Comparison of ENCODE assay signal across 7 mouse cellular contexts in the genomic region with DNA sequence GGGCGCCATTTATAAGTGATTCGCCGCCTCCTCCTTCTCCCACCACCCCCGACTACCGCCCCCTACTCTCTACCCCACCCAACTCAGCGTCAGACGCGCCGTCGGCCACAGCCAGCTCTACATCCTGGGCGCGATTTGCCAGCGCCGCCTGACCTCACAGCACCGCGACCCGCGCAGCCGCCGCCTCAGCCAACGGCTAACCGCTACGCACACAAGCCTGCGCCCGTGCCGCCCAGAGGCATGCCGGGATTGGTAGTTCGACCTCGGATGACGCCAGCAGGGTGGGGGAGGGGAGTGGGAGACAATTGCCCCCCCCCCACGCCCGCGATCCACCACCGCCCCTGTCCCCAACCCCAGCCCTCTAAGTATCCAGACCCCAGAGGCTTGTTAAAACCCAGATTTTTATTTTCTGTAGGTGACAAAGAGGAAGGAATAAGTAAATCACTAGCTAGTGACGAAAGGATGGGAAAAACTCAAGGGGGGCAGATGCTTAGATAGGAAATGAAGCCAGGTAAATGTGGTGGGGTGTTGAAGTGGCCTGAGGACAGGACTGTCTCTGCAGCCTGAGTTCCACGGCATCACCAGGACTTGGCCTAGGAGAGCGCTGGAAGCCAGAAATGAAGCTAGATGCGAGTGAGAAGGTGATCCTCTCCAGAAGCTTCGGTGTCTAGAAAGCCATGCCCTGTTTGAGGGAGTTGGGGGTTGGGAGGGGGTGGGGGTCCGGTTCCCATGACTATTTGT. TPM values are rescaled to one million over a fixed set of nuclear protein-coding genes. Genes with fewer than 3 reads are reported as not detected.
A peak's percentile ranks its signal among the peaks of the same experiment; 100 is the strongest.
DNase-seq lines count a peak whose midpoint lies in the region; ATAC-seq lines count a peak whose summit lies in the region.

A gene (minus strand): TSS at position 208 of the 741 bp plus-strand sequence.

- 2% methylated on average over 40 of the region's 40 CpGs for WGBS in embryonic facial prominence, embryonic 10.5 days
- WGBS in limb, embryonic 10.5 days: 2% methylated on average over 40 of the region's 40 CpGs
- WGBS in midbrain, embryonic 13.5 days: 2% methylated on average over 40 of the region's 40 CpGs

- H3K9ac ChIP-seq in midbrain, embryonic 13.5 days (replicated peaks): peak within 1 kb of the TSS; percentile 96

- H3K36me3 ChIP-seq in embryonic facial prominence, embryonic 10.5 days (replicated peaks): 0 out of 2 replicates have a peak, but pooled peaks cover under 1% of the 10 kb centered on the region
- H3K36me3 ChIP-seq in limb, embryonic 10.5 days: peaks cover 5% of the 10 kb centered on the region
- no peaks in the 10 kb centered on the region for H3K36me3 ChIP-seq in midbrain, embryonic 13.5 days

- H3K27ac ChIP-seq in embryonic facial prominence, embryonic 10.5 days (replicated peaks): peak within 1 kb of the TSS; percentile 100
- peak within 1 kb of the TSS; percentile 100 for H3K27ac ChIP-seq in limb, embryonic 10.5 days
- H3K27ac ChIP-seq in midbrain, embryonic 13.5 days: peak within 1 kb of the TSS; percentile 99

- DNase-seq in adrenal gland, postnatal 10 days: peak; percentile 98
- peak; percentile 99 for DNase-seq in embryonic facial prominence, embryonic 10.5 days (ENCODE audit: low spot score)
- no peak for DNase-seq in gonadal fat pad, adult 2 months (ENCODE audit: low read depth)
- DNase-seq in kidney, adult 11 months: peak; percentile 97
- peak; percentile 98 for DNase-seq in limb, embryonic 10.5 days (ENCODE audit: low spot score)
- peak; percentile 86 for DNase-seq in spleen, adult 12 weeks (ENCODE audit: low spot score)

- peak within 1 kb of the TSS; percentile 96 for H3K4me3 ChIP-seq in embryonic facial prominence, embryonic 10.5 days
- peak within 1 kb of the TSS; percentile 95 for H3K4me3 ChIP-seq in limb, embryonic 10.5 days
- H3K4me3 ChIP-seq in midbrain, embryonic 13.5 days (replicated peaks): peak within 1 kb of the TSS; percentile 93

- ATAC-seq in midbrain, embryonic 13.5 days: peak; percentile 99

- H3K4me2 ChIP-seq in midbrain, embryonic 13.5 days (replicated peaks): peak within 1 kb of the TSS; percentile 90

- no peaks in the 10 kb centered on the region for H3K9me3 ChIP-seq in embryonic facial prominence, embryonic 10.5 days
- H3K9me3 ChIP-seq in limb, embryonic 10.5 days (replicated peaks): no peaks in the 10 kb centered on the region
- H3K9me3 ChIP-seq in midbrain, embryonic 13.5 days: no peaks in the 10 kb centered on the region

- peaks cover 20% of the 10 kb centered on the region for H3K4me1 ChIP-seq in embryonic facial prominence, embryonic 10.5 days
- H3K4me1 ChIP-seq in limb, embryonic 10.5 days: peaks cover 12% of the 10 kb centered on the region
- H3K4me1 ChIP-seq in midbrain, embryonic 13.5 days (replicated peaks): peaks cover 32% of the 10 kb centered on the region

- H3K27me3 ChIP-seq in embryonic facial prominence, embryonic 10.5 days (replicated peaks; ENCODE audit: low read depth, poor library complexity, severe bottlenecking): no peaks in the 10 kb centered on the region
- H3K27me3 ChIP-seq in limb, embryonic 10.5 days (ENCODE audit: low read depth, poor library complexity, severe bottlenecking): no peaks in the 10 kb centered on the region
- H3K27me3 ChIP-seq in midbrain, embryonic 13.5 days: peaks cover 6% of the 10 kb centered on the region

RNA-seq across cellular contexts. Expression of the gene that starts here (rescaled TPM):
- 100 to 1,000 TPM; 279 to 288 TPM for total RNA-seq in adrenal gland, postnatal 10 days (2021)
- 515 and 519 TPM in 2 replicates for polyA plus RNA-seq in embryonic facial prominence, embryonic 10.5 days (2016; fragmentation: Nextera tagmentation; extraction: Ambion mirVana)
- 154 and 156 TPM in 2 replicates for polyA plus RNA-seq in gonadal fat pad, adult 2 months (2012; rRNA removed)
- 432 and 482 TPM in 2 replicates for polyA plus RNA-seq in limb, embryonic 10.5 days (2016; fragmentation: Nextera tagmentation; extraction: Ambion mirVana)
- polyA plus RNA-seq in midbrain, embryonic 13.5 days (2015; fragmentation: Nextera tagmentation; extraction: Ambion mirVana): 575 and 608 TPM in 2 replicates
